Mouse (Mus musculus) stomach, embryonic 14.5 days (tissue): ENCODE measurements around the gene Scg5. TPM values are rescaled to one million over a fixed set of nuclear protein-coding genes. Genes with fewer than 3 reads are reported as not detected.

Experiments
- ATAC-seq: fragments of 200-750 bp; cut with Nextera tagmentation; 2 replicates; pipeline ENCODE4 v1.8.0; 2017; ENCODE audit warnings: low read depth, moderate TSS enrichment; ENCODE audit not compliant: insufficient number of reproducible peaks, insufficient read depth, low FRiP score
- H3K27ac ChIP-seq: fragments of 300-500 bp; sonication (generic); 2 replicates; pipeline ENCODE4 v1.5.1; 2014; ENCODE audit warnings: mild to moderate bottlenecking, low read length, moderate library complexity, mixed read lengths
- H3K27me3 ChIP-seq: fragments of 300-500 bp; sonication (generic); 2 replicates; pipeline ENCODE4 v1.6.1; 2014; ENCODE audit warnings: low read length, control low read depth, mixed read lengths; ENCODE audit not compliant: control insufficient read depth, insufficient read depth
- H3K36me3 ChIP-seq: fragments of 300-500 bp; sonication (generic); 2 replicates; pipeline ENCODE4 v1.6.1; 2014; ENCODE audit warnings: mild to moderate bottlenecking, control low read depth, low read length, moderate library complexity, mixed read lengths; ENCODE audit not compliant: control insufficient read depth, insufficient read depth
- H3K4me1 ChIP-seq: fragments of 300-500 bp; sonication (generic); 2 replicates; pipeline ENCODE4 v1.6.1; 2014; ENCODE audit warnings: low read length, control low read depth, mixed read lengths; ENCODE audit not compliant: control insufficient read depth, insufficient read depth
- H3K4me2 ChIP-seq: fragments of 300-500 bp; sonication (generic); replicated peaks from 2 replicates; pipeline ENCODE4 v1.6.1; 2014; ENCODE audit warnings: low read depth, low read length, control low read depth
- H3K4me3 ChIP-seq: fragments of 300-500 bp; sonication (generic); 2 replicates; pipeline ENCODE4 v1.5.1; 2014; ENCODE audit warnings: low read depth, low read length, control low read depth
- H3K9ac ChIP-seq: fragments of 300-500 bp; sonication (generic); replicated peaks from 2 replicates; pipeline ENCODE4 v1.6.1; 2014; ENCODE audit warnings: low read depth, mild to moderate bottlenecking, control low read depth, low read length, moderate library complexity, mixed read lengths
- H3K9me3 ChIP-seq: fragments of 300-500 bp; sonication (generic); 2 replicates; pipeline ENCODE4 v1.6.1; 2016; ENCODE audit warnings: low read depth, low read length, control low read depth; ENCODE audit not compliant: control insufficient read depth
- WGBS: fragments of 180-500 bp; shearing (Covaris S2); extraction: QIAGEN DNeasy Blood & Tissue Kit; methylation state at CpG from one replicate; pipeline ENCODE4 v1.1.7; 2014; 5-methylcytosine and 5-hydroxymethylcytosine counted together
- polyA plus RNA-seq: library from polyadenylated mRNA; unstranded; fragments of >200 nt; fragmentation: Nextera tagmentation; extraction: Ambion mirVana; gene quantifications from 2 replicates; pipeline ENCODE4 v1.2.1, GENCODE M21; 2014

Gene Scg5
- polyA plus RNA-seq, 1 experiment from 2014 or later: 16.4 TPM

GRCm38 (mm10) chr2:113817681-113818606, 11.0 kb downstream of the Scg5 start:
- no peaks in the 10 kb centered on the region for H3K36me3 ChIP-seq
- H3K9me3 ChIP-seq: no peaks in the 10 kb centered on the region
- H3K27ac ChIP-seq: no peak overlapping the region
- H3K4me1 ChIP-seq: no peaks in the 10 kb centered on the region
- ATAC-seq: no peak
- 71% methylated on average over 14 of the region's 14 CpGs for WGBS
- no peak overlapping the region for H3K4me2 ChIP-seq
- no peaks in the 10 kb centered on the region for H3K27me3 ChIP-seq
- no peak overlapping the region for H3K4me3 ChIP-seq
- H3K9ac ChIP-seq: no peak overlapping the region

- WGBS: 26% methylated on average over 9 of the region's 9 CpGs
- ATAC-seq: no peak
- H3K9ac ChIP-seq: no peak overlapping the region
Measured at GRCm38 (mm10) chr2:113807640-113808039, 21.3 kb downstream of the Scg5 start.

GRCm38 (mm10) chr2:113806851-113807577, 21.9 kb downstream of the Scg5 start:
- ATAC-seq: no peak
- H3K9me3 ChIP-seq: no peaks in the 10 kb centered on the region
- H3K4me2 ChIP-seq: no peak overlapping the region
- no peak overlapping the region for H3K27ac ChIP-seq
- no peak overlapping the region for H3K9ac ChIP-seq
- WGBS: 61% methylated on average over 10 of the region's 10 CpGs
- no peaks in the 10 kb centered on the region for H3K4me1 ChIP-seq
- no peak overlapping the region for H3K4me3 ChIP-seq
- H3K27me3 ChIP-seq: no peaks in the 10 kb centered on the region
- H3K36me3 ChIP-seq: no peaks in the 10 kb centered on the region

More at GRCm38 (mm10) chr2:113807640-113808039, 21.3 kb downstream of the Scg5 start:
- H3K27me3 ChIP-seq: no peaks in the 10 kb centered on the region
- H3K27ac ChIP-seq: no peak overlapping the region
- no peaks in the 10 kb centered on the region for H3K36me3 ChIP-seq
- no peak overlapping the region for H3K4me2 ChIP-seq
- no peaks in the 10 kb centered on the region for H3K9me3 ChIP-seq
- H3K4me1 ChIP-seq: no peaks in the 10 kb centered on the region
- H3K4me3 ChIP-seq: no peak overlapping the region

- Histone ChIP-seq H3K4me2 (no peak overlapping the region), H3K4me1 (no peaks in the 10 kb centered on the region), H3K36me3 (no peaks in the 10 kb centered on the region), H3K4me3 (no peak overlapping the region), H3K27ac (no peak overlapping the region), H3K9me3 (no peaks in the 10 kb centered on the region), H3K9ac (no peak overlapping the region), H3K27me3 (no peaks in the 10 kb centered on the region)
- 82% methylated on average over 4 of the region's 4 CpGs for WGBS
- ATAC-seq: no peak
Measured at GRCm38 (mm10) chr2:113805765-113806164, 23.2 kb downstream of the Scg5 start.

- ATAC-seq: no peak
- Histone ChIP-seq H3K36me3 (no peaks in the 10 kb centered on the region), H3K9me3 (no peaks in the 10 kb centered on the region), H3K4me1 (no peaks in the 10 kb centered on the region), H3K4me2 (no peak overlapping the region), H3K4me3 (no peak overlapping the region), H3K27ac (no peak overlapping the region), H3K9ac (no peak overlapping the region), H3K27me3 (no peaks in the 10 kb centered on the region)
- 38% methylated on average over 1 of the region's 1 CpGs for WGBS
Measured at GRCm38 (mm10) chr2:113803753-113804152, 25.2 kb downstream of the Scg5 start.

GRCm38 (mm10) chr2:113800846-113801245, 28.1 kb downstream of the Scg5 start:
- 71% methylated on average over 5 of the region's 5 CpGs for WGBS
- H3K4me3 ChIP-seq: no peak overlapping the region

GRCm38 (mm10) chr2:113798605-113799004, 30.3 kb downstream of the Scg5 start:
- ATAC-seq: no peak
- Histone ChIP-seq H3K9me3 (no peaks in the 10 kb centered on the region), H3K4me3 (no peak overlapping the region), H3K4me1 (no peaks in the 10 kb centered on the region), H3K4me2 (no peak overlapping the region), H3K9ac (no peak overlapping the region), H3K27ac (no peak overlapping the region), H3K36me3 (no peaks in the 10 kb centered on the region), H3K27me3 (no peaks in the 10 kb centered on the region)
- 79% methylated on average over 13 of the region's 13 CpGs for WGBS

More at GRCm38 (mm10) chr2:113800846-113801245, 28.1 kb downstream of the Scg5 start:
- H3K27ac ChIP-seq: no peak overlapping the region
- no peaks in the 10 kb centered on the region for H3K4me1 ChIP-seq
- no peak overlapping the region for H3K4me2 ChIP-seq
- no peaks in the 10 kb centered on the region for H3K27me3 ChIP-seq
- H3K9ac ChIP-seq: no peak overlapping the region
- ATAC-seq: no peak
- H3K36me3 ChIP-seq: no peaks in the 10 kb centered on the region
- H3K9me3 ChIP-seq: no peaks in the 10 kb centered on the region

- no peak overlapping the region for H3K4me3 ChIP-seq
- no peak overlapping the region for H3K4me2 ChIP-seq
- no peaks in the 10 kb centered on the region for H3K36me3 ChIP-seq
- H3K9me3 ChIP-seq: no peaks in the 10 kb centered on the region
- no peaks in the 10 kb centered on the region for H3K4me1 ChIP-seq
- H3K9ac ChIP-seq: no peak overlapping the region
- 71% methylated on average over 4 of the region's 4 CpGs for WGBS
- no peak for ATAC-seq
- H3K27ac ChIP-seq: no peak overlapping the region
- H3K27me3 ChIP-seq: no peaks in the 10 kb centered on the region
Measured at GRCm38 (mm10) chr2:113795186-113795585, 33.7 kb downstream of the Scg5 start.
